Mouse (Mus musculus) limb, embryonic 12.5 days (tissue): ENCODE measurements around the gene Dph1. TPM values are rescaled to one million over a fixed set of nuclear protein-coding genes. Genes with fewer than 3 reads are reported as not detected.

Experiments used
- ATAC-seq: fragments of 200-750 bp; cut with Nextera tagmentation; 2 replicates; pipeline ENCODE4 v1.8.0; 2017; ENCODE audit warnings: low read depth, moderate TSS enrichment; ENCODE audit not compliant: insufficient number of reproducible peaks, insufficient read depth, low FRiP score, low TSS enrichment
- H3K27ac ChIP-seq: fragments of 300-500 bp; sonication (generic); 2 replicates; pipeline ENCODE4 v1.5.1; 2016; ENCODE audit warnings: mild to moderate bottlenecking, moderate library complexity
- H3K27me3 ChIP-seq: fragments of 300-500 bp; sonication (generic); 2 replicates; pipeline ENCODE4 v1.6.1; 2016; ENCODE audit warnings: mild to moderate bottlenecking, moderate library complexity
- H3K36me3 ChIP-seq: fragments of 300-500 bp; sonication (generic); 2 replicates; pipeline ENCODE4 v1.6.1; 2016; ENCODE audit warnings: mild to moderate bottlenecking, moderate library complexity
- H3K4me1 ChIP-seq: fragments of 300-500 bp; sonication (generic); replicated peaks from 2 replicates; pipeline ENCODE4 v1.6.1; 2016
- H3K4me2 ChIP-seq: fragments of 300-500 bp; sonication (generic); 2 replicates; pipeline ENCODE4 v1.6.1; 2016; ENCODE audit warnings: mild to moderate bottlenecking, moderate library complexity
- H3K4me3 ChIP-seq: fragments of 300-500 bp; sonication (generic); replicated peaks from 2 replicates; pipeline ENCODE4 v1.5.1; 2016; ENCODE audit warnings: mild to moderate bottlenecking
- H3K9ac ChIP-seq: fragments of 300-500 bp; sonication (generic); replicated peaks from 2 replicates; pipeline ENCODE4 v1.6.1; 2016; ENCODE audit warnings: mild to moderate bottlenecking, moderate library complexity
- H3K9me3 ChIP-seq: fragments of 300-500 bp; sonication (generic); 2 replicates; pipeline ENCODE4 v1.6.1; 2016; ENCODE audit warnings: mild to moderate bottlenecking, moderate library complexity
- WGBS: fragments of 180-500 bp; shearing (Covaris S2); methylation state at CpG from one replicate; pipeline ENCODE4 v1.1.7; 2016; 5-methylcytosine and 5-hydroxymethylcytosine counted together
- polyA plus RNA-seq: library from polyadenylated mRNA; unstranded; fragments of >200 nt; fragmentation: Nextera tagmentation; extraction: Ambion mirVana; gene quantifications from 2 replicates; pipeline ENCODE4 v1.2.1, GENCODE M21; 2016

The Dph1 gene
- polyA plus RNA-seq, 1 experiment from 2014 or later, result 24.0 TPM

- peak overlapping the region; percentile 91 for H3K4me2 ChIP-seq
- H3K36me3 ChIP-seq, result peaks cover 60% of the 10 kb centered on the region
- WGBS, result 3% methylated on average over 55 of the region's 55 CpGs
- H3K27me3 ChIP-seq, result peaks cover 86% of the 10 kb centered on the region
- no peaks in the 10 kb centered on the region for H3K9me3 ChIP-seq
- peak overlapping the region; percentile 82 for H3K9ac ChIP-seq
- H3K4me3 ChIP-seq, result peak overlapping the region; percentile 73
- peak overlapping the region; percentile 88 for H3K27ac ChIP-seq
- no peak for ATAC-seq
- peaks cover 67% of the 10 kb centered on the region for H3K4me1 ChIP-seq
These were observed 24.7 kb downstream of the Dph1 start for GRCm38 (mm10) chr11:75166193-75166842.

GRCm38 (mm10) chr11:75165441-75166192, 25.4 kb downstream of the Dph1 start:
- H3K27ac ChIP-seq, result peak overlapping the region; percentile 88
- peak overlapping the region; percentile 82 for H3K9ac ChIP-seq
- peaks cover 66% of the 10 kb centered on the region for H3K36me3 ChIP-seq

GRCm38 (mm10) chr11:75164750-75165149, 26.3 kb downstream of the Dph1 start:
- peaks cover 74% of the 10 kb centered on the region for H3K36me3 ChIP-seq
- 20% methylated on average over 15 of the region's 15 CpGs for WGBS
- H3K27me3 ChIP-seq, result peaks cover 70% of the 10 kb centered on the region
- H3K9me3 ChIP-seq, result no peaks in the 10 kb centered on the region
- peak overlapping the region; percentile 91 for H3K4me2 ChIP-seq
- ATAC-seq, result no peak
- H3K4me3 ChIP-seq, result peak overlapping the region; percentile 73
- peak overlapping the region; percentile 82 for H3K9ac ChIP-seq
- H3K4me1 ChIP-seq, result peaks cover 56% of the 10 kb centered on the region
- no peak overlapping the region for H3K27ac ChIP-seq

More at GRCm38 (mm10) chr11:75165441-75166192, 25.4 kb downstream of the Dph1 start:
- Histone ChIP-seq H3K4me1 (peaks cover 65% of the 10 kb centered on the region), H3K4me3 (peak overlapping the region; percentile 73), H3K4me2 (peak overlapping the region; percentile 91), H3K27me3 (peaks cover 79% of the 10 kb centered on the region), H3K9me3 (no peaks in the 10 kb centered on the region)
- no peak for ATAC-seq
- WGBS, result 4% methylated on average over 54 of the region's 54 CpGs

GRCm38 (mm10) chr11:75164051-75164450, 27.0 kb downstream of the Dph1 start:
- H3K4me1 ChIP-seq, result peaks cover 49% of the 10 kb centered on the region
- peaks cover 81% of the 10 kb centered on the region for H3K36me3 ChIP-seq
- no peak for ATAC-seq
- H3K9me3 ChIP-seq, result no peaks in the 10 kb centered on the region
- no peak overlapping the region for H3K27ac ChIP-seq
- H3K4me3 ChIP-seq, result peak overlapping the region; percentile 73
- 0 out of 2 replicates have a peak overlapping the region, but pooled peaks have one; percentile 82 for H3K9ac ChIP-seq
- peaks cover 63% of the 10 kb centered on the region for H3K27me3 ChIP-seq
- 73% methylated on average over 2 of the region's 2 CpGs for WGBS
- peak overlapping the region; percentile 91 for H3K4me2 ChIP-seq

- Histone ChIP-seq H3K36me3 (peaks cover 88% of the 10 kb centered on the region), H3K9me3 (no peaks in the 10 kb centered on the region), H3K4me1 (peaks cover 43% of the 10 kb centered on the region), H3K4me3 (no peak overlapping the region), H3K9ac (peak overlapping the region; percentile 5; the same call in 1 of the 2 replicates), H3K27me3 (peaks cover 57% of the 10 kb centered on the region), H3K4me2 (peak overlapping the region; percentile 91), H3K27ac (no peak overlapping the region)
- no peak for ATAC-seq
- WGBS, result 79% methylated on average over 6 of the region's 6 CpGs
These were observed 27.7 kb downstream of the Dph1 start for GRCm38 (mm10) chr11:75163379-75163778.

GRCm38 (mm10) chr11:75162591-75163080, 28.4 kb downstream of the Dph1 start:
- 91% methylated on average over 12 of the region's 12 CpGs for WGBS

GRCm38 (mm10) chr11:75161417-75162008, 29.5 kb downstream of the Dph1 start:
- H3K4me2 ChIP-seq, result no peak overlapping the region
- peaks cover 43% of the 10 kb centered on the region for H3K4me1 ChIP-seq
- no peak overlapping the region for H3K4me3 ChIP-seq
- H3K36me3 ChIP-seq, result peaks cover 82% of the 10 kb centered on the region
- H3K9ac ChIP-seq, result no peak overlapping the region
- no peak for ATAC-seq
- H3K9me3 ChIP-seq, result no peaks in the 10 kb centered on the region
- H3K27me3 ChIP-seq, result peaks cover 38% of the 10 kb centered on the region
- H3K27ac ChIP-seq, result peak overlapping the region; percentile 45; the same call in 1 of the 2 replicates
- WGBS, result 69% methylated on average over 4 of the region's 4 CpGs

More at GRCm38 (mm10) chr11:75162591-75163080, 28.4 kb downstream of the Dph1 start:
- no peak for ATAC-seq
- Histone ChIP-seq H3K4me3 (no peak overlapping the region), H3K27ac (no peak overlapping the region), H3K9me3 (no peaks in the 10 kb centered on the region), H3K9ac (peak overlapping the region; percentile 5; the same call in 1 of the 2 replicates), H3K4me1 (peaks cover 43% of the 10 kb centered on the region), H3K27me3 (peaks cover 49% of the 10 kb centered on the region), H3K4me2 (no peak overlapping the region), H3K36me3 (peaks cover 88% of the 10 kb centered on the region)

- H3K9me3 ChIP-seq, result no peaks in the 10 kb centered on the region
- WGBS, result 86% methylated on average over 7 of the region's 7 CpGs
- H3K36me3 ChIP-seq, result peaks cover 81% of the 10 kb centered on the region
- peaks cover 43% of the 10 kb centered on the region for H3K4me1 ChIP-seq
- H3K4me3 ChIP-seq, result no peak overlapping the region
- peaks cover 32% of the 10 kb centered on the region for H3K27me3 ChIP-seq
- ATAC-seq, result no peak
- H3K9ac ChIP-seq, result no peak overlapping the region
- no peak overlapping the region for H3K4me2 ChIP-seq
- H3K27ac ChIP-seq, result no peak overlapping the region
These were observed 30.1 kb downstream of the Dph1 start for GRCm38 (mm10) chr11:75160954-75161353.

GRCm38 (mm10) chr11:75159564-75159963, 31.5 kb downstream of the Dph1 start:
- H3K9ac ChIP-seq, result no peak overlapping the region
- H3K27ac ChIP-seq, result no peak overlapping the region
- peaks cover 38% of the 10 kb centered on the region for H3K4me1 ChIP-seq
- H3K27me3 ChIP-seq, result peaks cover 19% of the 10 kb centered on the region
- no peaks in the 10 kb centered on the region for H3K9me3 ChIP-seq
- H3K36me3 ChIP-seq, result peaks cover 68% of the 10 kb centered on the region
- no peak overlapping the region for H3K4me2 ChIP-seq
- ATAC-seq, result no peak
- 63% methylated on average over 2 of the region's 2 CpGs for WGBS
- H3K4me3 ChIP-seq, result no peak overlapping the region

- H3K27me3 ChIP-seq, result peaks cover 7% of the 10 kb centered on the region
- ATAC-seq, result no peak
- peak overlapping the region; percentile 17; the same call in 1 of the 2 replicates for H3K27ac ChIP-seq
- peaks cover 56% of the 10 kb centered on the region for H3K36me3 ChIP-seq
- H3K9me3 ChIP-seq, result no peaks in the 10 kb centered on the region
- H3K4me3 ChIP-seq, result no peak overlapping the region
- H3K9ac ChIP-seq, result no peak overlapping the region
- 92% methylated on average over 14 of the region's 14 CpGs for WGBS
- no peak overlapping the region for H3K4me2 ChIP-seq
- H3K4me1 ChIP-seq, result peaks cover 46% of the 10 kb centered on the region
These were observed 32.6 kb downstream of the Dph1 start for GRCm38 (mm10) chr11:75158432-75158831.

- Histone ChIP-seq H3K4me1 (peaks cover 43% of the 10 kb centered on the region), H3K27ac (0 out of 2 replicates have a peak overlapping the region, but pooled peaks have one; percentile 17), H3K36me3 (peaks cover 51% of the 10 kb centered on the region), H3K9me3 (no peaks in the 10 kb centered on the region), H3K9ac (no peak overlapping the region), H3K4me2 (no peak overlapping the region), H3K27me3 (peaks cover 2% of the 10 kb centered on the region; the same call in 1 of the 2 replicates), H3K4me3 (no peak overlapping the region)
- 38% methylated on average over 2 of the region's 2 CpGs for WGBS
- ATAC-seq, result no peak
These were observed 33.1 kb downstream of the Dph1 start for GRCm38 (mm10) chr11:75157901-75158300.
